Mouse (Mus musculus) heart, postnatal 4 days (tissue): Measurements from ENCODE around the gene Sema4d. TPM values are rescaled to one million over a fixed set of nuclear protein-coding genes. Genes with fewer than 3 reads are reported as not detected.

Experiments
- DNase-seq: peaks from one replicate; pipeline ENCODE4 v3.0.0; 2021
- total RNA-seq, 2 experiments: library from RNA; stranded (reverse); gene quantifications; 2 replicates each; pipeline ENCODE4 v1.2.3; 2021

The Sema4d gene
- total RNA-seq, 2 experiments from 2014 or later: 54.7 to 61.4 TPM

DNA sequence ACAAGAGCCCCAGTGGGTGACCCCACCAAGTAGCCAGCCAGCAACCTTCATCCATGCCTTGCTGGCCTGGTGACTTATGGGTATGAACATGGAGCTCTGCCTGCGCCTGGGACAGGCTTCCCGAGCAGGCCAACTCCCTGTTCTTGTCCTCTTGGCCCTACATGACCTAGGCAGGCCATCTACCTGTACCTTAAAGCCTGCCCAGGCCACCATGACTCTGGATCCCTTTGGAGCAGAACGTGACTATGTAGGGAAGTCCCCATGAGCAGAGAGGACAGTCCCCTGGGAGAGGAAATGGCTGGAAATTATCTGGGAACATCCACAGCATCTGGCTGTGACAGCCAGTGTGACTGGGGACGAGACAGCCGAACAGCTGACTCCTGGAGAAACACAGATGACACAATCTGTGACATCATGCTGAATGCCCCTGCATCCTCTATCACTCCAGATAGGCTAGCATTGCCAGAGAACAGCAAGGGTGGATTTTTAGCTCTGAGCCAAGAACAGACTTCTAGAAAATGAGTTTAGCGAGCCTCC, 15.7 kb downstream of the Sema4d start:
- DNase-seq: peak; percentile 49

- peak; percentile 85 for DNase-seq
Observed at GRCm38 (mm10) chr13:51777048-51777737, 16.4 kb downstream of the Sema4d start.

- DNase-seq: no peak
Observed at GRCm38 (mm10) chr13:51776160-51776737, 17.3 kb downstream of the Sema4d start.

- DNase-seq: no peak
Observed at GRCm38 (mm10) chr13:51771802-51772206, 21.7 kb downstream of the Sema4d start.

DNA sequence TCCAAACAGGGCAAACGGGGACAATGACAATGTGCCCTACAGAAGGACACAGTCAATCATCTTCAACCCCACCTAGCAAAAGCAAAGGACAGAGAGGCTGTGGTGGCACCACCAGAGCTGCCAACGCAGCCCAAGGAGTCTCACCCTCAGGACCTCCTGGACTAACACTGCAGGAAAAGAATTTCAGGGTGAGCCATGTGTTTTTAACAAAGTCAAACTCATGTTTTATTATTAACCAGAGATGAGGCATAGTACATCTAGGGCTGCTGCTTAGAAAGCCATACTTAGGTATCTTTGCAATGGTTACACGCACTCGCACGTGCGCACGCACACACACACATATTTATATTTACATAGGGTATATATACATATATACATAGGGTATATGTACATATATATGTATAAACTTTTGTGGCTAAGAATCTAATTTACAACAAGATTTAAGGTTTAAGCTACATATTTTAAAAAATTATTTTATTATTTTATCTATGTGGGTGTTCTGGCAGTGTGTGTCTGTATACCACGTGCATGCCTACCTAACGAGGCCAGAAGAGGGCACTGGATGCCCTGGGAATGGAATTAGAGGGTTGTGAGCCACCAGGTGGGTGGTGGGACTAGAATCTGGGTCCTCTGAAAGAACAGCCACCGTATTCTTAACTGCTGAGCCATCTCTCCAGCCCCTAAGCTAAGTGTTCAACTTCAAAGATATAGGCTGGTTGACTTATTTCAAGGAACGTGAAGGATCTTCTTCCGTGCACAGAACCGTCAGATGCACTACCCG, 22.7 kb downstream of the Sema4d start:
- no peak for DNase-seq

DNA sequence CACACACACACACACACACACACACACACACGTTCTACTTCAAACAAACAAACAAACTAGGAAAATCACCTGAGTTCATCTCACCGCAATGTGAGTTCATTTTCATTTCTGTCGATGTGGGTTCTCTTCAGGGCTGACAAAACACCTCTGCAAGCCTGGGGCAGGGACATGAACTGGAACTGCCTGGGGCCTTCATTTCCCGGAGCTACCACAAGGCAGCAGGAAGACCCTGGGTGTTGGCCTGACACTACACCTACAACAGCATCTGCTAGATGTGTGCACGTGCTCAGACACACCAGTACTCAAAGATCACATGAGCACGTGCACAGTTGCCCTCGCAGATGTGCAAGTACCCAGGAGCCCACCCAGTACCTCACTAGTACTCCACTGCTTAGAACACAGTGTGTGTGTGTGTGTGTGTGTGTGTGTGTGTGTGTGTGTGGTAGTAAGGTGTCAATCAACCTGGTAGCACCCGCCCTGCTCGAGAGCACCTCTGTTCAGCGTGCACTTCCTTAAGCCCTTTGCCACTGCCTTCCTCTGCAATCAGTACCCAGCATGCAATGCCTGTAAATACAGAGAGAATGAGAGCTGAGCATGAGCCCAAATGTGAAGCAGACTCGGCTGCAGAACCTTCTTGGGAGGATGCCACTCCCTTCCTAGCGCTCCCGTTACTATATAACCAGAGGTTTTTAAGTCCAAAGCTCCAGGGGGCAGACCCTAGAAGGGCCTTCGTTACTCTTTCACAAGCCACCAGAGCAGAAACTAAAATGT, 25.4 kb downstream of the Sema4d start:
- no peak for DNase-seq

GRCm38 (mm10) chr13:51767513-51767912, 26.0 kb downstream of the Sema4d start:
- DNase-seq: no peak

DNA sequence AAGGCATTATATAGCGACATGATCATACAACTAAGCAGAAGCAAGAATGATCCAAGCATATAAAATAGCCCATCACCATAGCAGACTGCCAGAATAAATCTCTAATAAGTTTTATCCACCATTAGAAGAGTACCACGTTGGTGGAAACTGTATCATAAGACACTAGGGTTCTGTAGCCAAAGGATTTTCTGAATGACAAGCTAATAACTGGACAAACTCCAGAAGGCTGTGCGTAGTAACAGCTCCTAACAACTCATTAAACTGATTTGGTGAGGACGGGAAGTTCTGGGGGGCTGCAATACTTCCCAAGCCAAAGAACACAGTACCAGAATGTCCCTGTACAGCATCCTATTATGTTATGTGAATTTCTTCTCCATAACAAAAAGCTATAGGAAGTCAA, 26.8 kb downstream of the Sema4d start:
- no peak for DNase-seq

- DNase-seq: no peak
Observed at GRCm38 (mm10) chr13:51765369-51765768, 28.2 kb downstream of the Sema4d start.

DNA sequence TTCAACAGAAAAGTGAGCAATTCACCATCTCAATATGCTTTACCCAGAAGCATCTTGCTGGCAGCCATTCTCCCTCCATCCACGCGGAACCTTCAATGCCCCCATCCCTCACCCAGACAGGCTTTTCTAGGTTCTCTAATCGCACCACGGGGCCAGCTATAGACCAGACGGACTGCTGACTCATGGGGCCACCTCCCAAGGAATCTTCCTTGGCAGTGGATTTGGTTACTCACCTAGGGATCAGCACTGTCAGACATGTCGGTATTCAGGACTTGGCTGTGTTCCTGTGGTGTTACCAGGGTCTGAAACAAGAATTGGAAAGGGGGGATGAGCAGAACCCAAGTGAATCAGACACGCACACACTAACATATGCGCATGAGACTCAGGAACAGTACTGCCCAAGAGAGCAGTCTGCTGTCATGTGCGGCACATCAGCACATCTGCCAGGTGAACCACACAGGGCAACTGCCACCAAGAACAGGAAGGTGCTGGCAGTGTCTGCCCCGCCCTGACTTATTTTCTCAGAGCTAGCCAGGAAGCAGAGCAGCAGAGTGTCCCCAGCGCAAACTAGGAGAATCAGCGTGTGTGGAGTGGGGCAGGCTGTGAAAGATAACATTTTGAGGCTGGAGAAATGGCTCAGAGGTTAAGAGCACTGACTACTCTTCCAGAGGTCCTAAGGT, 30.4 kb downstream of the Sema4d start:
- DNase-seq: no peak

DNA sequence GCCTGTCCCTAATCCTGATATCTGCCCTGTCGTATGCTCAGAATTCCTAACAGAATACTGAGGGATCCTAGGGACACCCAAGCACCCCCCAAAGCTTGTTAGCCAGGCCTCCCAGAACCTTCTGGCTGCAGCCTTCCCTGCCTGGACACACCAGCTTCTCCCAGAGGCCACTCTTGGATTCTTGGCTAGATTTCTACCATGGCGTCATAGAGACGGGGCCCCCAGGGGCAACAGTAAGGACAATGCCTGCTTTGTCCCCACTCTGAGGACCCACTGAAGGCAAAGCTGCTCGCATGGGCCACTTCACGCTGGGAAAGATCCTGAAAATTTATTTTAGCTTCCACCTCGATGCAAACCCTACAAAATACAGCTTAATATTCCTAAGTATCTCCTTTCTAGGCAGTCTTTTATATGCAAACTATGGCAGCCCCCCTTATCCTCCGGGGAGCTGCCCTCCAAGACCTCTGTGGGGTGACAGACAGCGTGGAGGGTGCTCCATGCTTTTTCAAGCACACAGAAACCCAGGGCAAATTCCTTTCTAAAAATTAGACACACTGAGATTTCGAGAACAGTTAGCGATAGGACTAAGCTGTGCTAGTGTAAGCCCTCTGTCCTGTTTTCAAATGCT, 32.2 kb downstream of the Sema4d start:
- peak; percentile 75 for DNase-seq

DNA sequence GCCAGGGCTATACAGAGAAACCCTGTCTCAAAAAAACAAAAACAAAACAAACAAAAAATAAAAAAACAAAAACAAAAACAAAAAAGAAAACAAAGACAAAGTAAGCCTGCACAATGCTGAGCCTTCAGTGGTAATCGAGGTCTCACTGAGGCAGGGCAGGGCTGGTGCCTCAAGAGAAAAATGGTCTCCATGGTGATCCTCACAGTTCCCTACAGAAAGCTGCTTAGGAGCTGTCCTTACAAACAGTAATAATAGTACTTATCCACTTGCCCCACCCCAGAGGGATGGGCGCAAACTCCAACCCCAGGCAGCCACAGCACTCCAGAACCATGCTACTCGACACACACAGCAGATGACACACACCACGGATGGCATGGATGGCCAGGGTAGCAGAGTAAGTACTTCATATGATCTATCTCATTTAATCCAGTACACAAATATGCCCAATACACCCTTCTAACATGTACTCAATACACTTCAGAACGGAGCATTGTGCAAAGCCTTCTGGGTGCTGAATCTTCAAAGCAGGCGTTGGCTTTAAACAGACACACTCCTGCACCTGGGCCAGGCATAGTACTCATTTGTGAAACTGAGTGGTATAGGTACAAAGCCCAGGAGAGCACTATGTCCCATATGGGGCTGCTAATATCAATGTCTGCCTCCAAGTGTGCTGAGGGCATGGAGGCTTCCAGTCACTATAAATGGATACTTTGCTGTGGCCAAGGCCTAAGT, 34.1 kb downstream of the Sema4d start:
- no peak for DNase-seq

DNA sequence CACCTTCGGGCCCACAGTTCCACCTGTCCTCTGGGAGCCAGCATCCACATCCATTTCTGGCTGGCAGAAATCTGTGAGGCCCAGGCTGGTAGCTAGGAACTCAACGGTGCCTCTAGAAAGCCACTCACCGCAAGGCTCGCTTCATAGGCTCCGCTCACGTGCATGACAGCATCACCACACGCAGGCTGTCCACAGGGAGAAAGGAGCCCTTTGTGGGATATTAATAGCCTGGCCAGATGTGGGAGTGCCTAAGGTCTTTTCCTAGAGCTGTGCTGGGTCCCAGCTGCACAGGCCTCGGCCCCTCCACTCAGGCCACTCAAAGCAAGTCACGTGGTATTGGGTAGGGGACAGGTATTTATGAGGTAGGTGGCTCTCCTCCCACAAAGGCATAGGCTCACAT, 35.1 kb downstream of the Sema4d start:
- DNase-seq: peak; percentile 46

GRCm38 (mm10) chr13:51757099-51757498, 36.4 kb downstream of the Sema4d start:
- no peak for DNase-seq

DNA sequence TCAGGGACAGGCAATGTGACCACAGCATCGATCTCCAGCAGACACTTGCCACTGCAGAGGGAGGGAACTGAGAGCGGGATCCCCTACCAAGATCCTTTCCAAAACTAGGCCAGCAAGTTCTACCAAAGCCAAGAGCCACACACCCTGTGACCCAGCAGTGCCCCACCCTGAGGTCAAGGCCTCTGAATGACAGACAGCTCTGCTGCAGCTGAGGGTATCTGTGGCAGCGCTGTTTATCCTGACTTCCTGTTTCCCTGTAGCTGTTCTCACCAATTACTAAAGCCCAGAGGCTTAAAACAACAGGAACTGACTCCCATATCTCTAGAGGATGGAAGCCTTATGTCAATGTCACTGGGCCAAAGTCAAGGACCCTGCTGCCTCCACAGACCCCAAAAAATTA, 37.0 kb downstream of the Sema4d start:
- DNase-seq: peak; percentile 27

DNA sequence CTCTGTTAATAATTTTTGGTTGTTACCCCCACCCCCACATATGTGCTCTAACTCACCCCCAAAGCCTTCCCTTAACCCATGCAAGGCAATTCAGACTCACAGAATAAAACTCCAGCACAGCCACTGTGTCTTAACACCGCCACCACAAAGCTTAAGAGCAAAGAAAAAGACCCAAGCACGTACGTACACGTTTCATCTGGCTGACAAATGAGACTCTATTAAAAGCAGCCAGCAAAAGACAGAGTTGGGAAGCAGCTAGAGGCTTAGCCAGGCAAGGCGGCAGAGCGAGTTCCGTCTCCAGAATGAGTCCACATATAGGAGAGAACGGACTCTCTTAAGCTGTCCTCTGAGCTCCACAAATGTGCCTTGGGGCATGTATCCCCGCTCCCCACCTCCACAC, 37.5 kb downstream of the Sema4d start:
- DNase-seq: no peak

- peak; percentile 33 for DNase-seq
Observed at GRCm38 (mm10) chr13:51755584-51755983, 38.0 kb downstream of the Sema4d start.

DNA sequence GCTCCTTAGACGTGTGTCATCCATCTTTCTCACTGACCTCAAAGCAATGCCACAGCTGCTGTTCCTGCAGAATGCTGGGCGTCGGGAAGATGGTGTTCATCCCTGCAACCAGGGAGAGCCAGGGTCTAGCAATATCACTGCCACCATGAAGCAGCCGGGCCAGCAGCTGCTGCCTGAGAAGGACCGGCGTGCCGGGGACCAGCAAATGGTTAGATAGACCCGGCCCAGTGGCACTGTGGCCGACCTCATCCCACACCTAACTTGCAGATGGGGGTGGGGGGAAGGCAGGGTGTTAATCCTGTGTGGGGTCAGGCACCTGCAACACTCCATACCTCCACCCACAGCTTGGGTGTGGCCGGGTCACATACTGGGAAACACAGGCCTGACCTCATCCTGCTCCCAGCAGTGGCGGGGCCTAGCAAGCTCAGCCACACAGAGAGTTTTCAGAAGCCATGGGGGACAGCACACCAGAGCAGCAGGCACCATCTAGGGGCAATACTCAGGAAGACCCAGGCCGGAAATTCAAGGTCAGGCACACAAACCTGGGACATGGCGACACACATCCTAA, 38.9 kb downstream of the Sema4d start:
- DNase-seq: no peak

DNA sequence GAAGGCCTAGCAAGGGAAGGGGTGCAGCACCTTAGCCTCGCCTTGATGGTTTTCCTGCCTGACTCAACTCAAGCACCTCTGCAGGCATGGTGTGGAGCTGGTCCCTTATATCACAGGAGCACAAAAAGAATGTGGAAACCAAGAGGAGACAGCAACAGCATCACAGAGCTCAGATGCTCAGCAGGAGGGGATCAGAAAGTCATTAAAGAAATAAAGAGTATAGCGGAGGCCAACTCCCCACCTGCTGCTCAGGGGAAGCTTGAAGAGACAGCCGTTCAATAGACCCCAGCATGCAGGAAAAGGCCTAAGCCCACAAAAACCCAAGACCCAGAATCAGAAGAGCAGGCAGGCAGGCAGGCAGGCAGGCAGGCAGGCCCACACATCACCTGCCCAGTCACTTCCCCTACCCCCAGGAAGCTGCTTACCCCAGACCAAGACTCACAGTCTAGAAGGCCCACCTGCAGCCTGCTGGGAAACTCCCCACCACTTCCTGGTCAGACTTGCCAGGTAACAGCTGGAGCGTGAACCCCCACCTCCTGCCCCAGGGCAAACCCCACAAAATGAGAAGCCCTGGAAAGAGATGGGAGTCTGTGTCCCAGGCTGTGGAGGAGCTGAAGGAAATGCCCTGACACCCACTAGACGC, 39.6 kb downstream of the Sema4d start:
- no peak for DNase-seq

DNA sequence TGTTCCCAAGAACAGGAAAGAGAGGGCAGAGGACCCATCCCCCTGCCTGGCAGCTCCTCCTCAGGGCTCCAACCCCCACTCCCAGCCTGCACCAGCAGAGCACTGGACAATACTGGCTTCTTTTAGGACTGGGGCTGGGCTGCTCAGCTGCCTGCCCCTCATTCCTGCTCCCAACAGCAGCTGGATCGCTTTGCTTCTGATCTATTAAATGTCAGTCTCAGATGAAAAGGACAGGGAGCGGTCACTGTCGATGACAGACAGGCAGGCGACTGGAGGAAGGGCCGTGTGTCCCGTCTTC, 40.4 kb downstream of the Sema4d start:
- no peak for DNase-seq
